Mouse (Mus musculus): ENCODE measurements around the gene Amer2. TPM values are rescaled to one million over a fixed set of nuclear protein-coding genes. Genes with fewer than 3 reads are reported as not detected.

The Amer2 gene
- 6.8 and 11.5 TPM in 2 replicates for polyA plus RNA-seq (2015; fragmentation: Nextera tagmentation; extraction: Ambion mirVana)

GRCm38 (mm10) chr14:60372821-60373309, at the start of gene Amer2:
Gene Amer2 (plus strand): TSS chr14:60373259.

Other genes with a start within 250 kb of the Amer2 start
- 2.1 and 6.6 TPM in 2 replicates for gene Atp8a2, start 176.1 kb upstream of the Amer2 start, polyA plus RNA-seq (2015; fragmentation: Nextera tagmentation; extraction: Ambion mirVana)
- 0.06 TPM in 1 of 2 replicates, not detected in the other for gene Nupl1, start 121.8 kb upstream of the Amer2 start, polyA plus RNA-seq (2015; fragmentation: Nextera tagmentation; extraction: Ambion mirVana)
- gene Gm49336, start 121.8 kb upstream of the Amer2 start, polyA plus RNA-seq (2015; fragmentation: Nextera tagmentation; extraction: Ambion mirVana), result 17.5 and 19.5 TPM in 2 replicates
- gene Mtmr6, start 108.0 kb upstream of the Amer2 start, polyA plus RNA-seq (2015; fragmentation: Nextera tagmentation; extraction: Ambion mirVana), result 35.7 and 37.1 TPM in 2 replicates